Mouse (Mus musculus) spleen, embryonic (tissue): ENCODE results near the gene Fitm2.

ENCODE experiments used
- CTCF ChIA-PET: fragments of 350-600 bp; sonication (Branson Sonifier 250); formaldehyde crosslinking; loops from one replicate; lab custom pipeline; 2022; lab: Charles Lee

Gene Fitm2

GRCm38 (mm10) chr2:163472466-163472851 lies at the start of gene Fitm2:
TSS of gene Fitm2 (minus strand) at chr2:163472629.
- CTCF ChIA-PET, result no interaction called here

- CTCF ChIA-PET, result no interaction called here
Measured at GRCm38 (mm10) chr2:163506300-163507004, 34.0 kb upstream of the Fitm2 start, which contains the start of gene Hnf4a. TSS of gene Hnf4a (plus strand) at chr2:163506808.

- CTCF ChIA-PET, result no interaction called here
Measured at GRCm38 (mm10) chr2:163503191-163503590, 30.8 kb upstream of the Fitm2 start.

GRCm38 (mm10) chr2:163502219-163502618 lies 29.8 kb upstream of the Fitm2 start:
- CTCF ChIA-PET, result no interaction called here

- CTCF ChIA-PET, result no interaction called here
Measured at GRCm38 (mm10) chr2:163494456-163494855, 22.0 kb upstream of the Fitm2 start.

GRCm38 (mm10) chr2:163493976-163494375 lies 21.5 kb upstream of the Fitm2 start:
- CTCF ChIA-PET, result no interaction called here

- CTCF ChIA-PET, result interaction anchor here (0.6 kb wide), 1 partner anchor 86 kb away, joined by 10 read pairs; no protein-coding TSS in a partner anchor
Measured at GRCm38 (mm10) chr2:163493031-163493430, 20.6 kb upstream of the Fitm2 start.

GRCm38 (mm10) chr2:163492018-163492417 lies 19.6 kb upstream of the Fitm2 start, which contains the start of gene R3hdml:
TSS of gene R3hdml (plus strand) at chr2:163492318.
- CTCF ChIA-PET, result no interaction called here

GRCm38 (mm10) chr2:163491351-163491750 lies 18.9 kb upstream of the Fitm2 start:
- CTCF ChIA-PET, result interaction anchor here (0.8 kb wide), 1 partner anchor 189 kb away, joined by 6 read pairs; no protein-coding TSS in a partner anchor

GRCm38 (mm10) chr2:163490656-163491055 lies 18.2 kb upstream of the Fitm2 start:
- CTCF ChIA-PET, result interaction anchor here (0.8 kb wide), 1 partner anchor 189 kb away, joined by 6 read pairs; no protein-coding TSS in a partner anchor

GRCm38 (mm10) chr2:163489725-163490291 lies 17.4 kb upstream of the Fitm2 start:
- CTCF ChIA-PET, result no interaction called here

- CTCF ChIA-PET, result no interaction called here
Measured at GRCm38 (mm10) chr2:163487360-163487759, 14.9 kb upstream of the Fitm2 start.

- CTCF ChIA-PET, result no interaction called here
Measured at GRCm38 (mm10) chr2:163481539-163482029, 9.2 kb upstream of the Fitm2 start.

GRCm38 (mm10) chr2:163480191-163480825 lies 7.9 kb upstream of the Fitm2 start:
- CTCF ChIA-PET, result no interaction called here

- CTCF ChIA-PET, result interaction anchor here (0.6 kb wide), 1 partner anchor 306 kb away, joined by 3 read pairs; no protein-coding TSS in a partner anchor
Measured at GRCm38 (mm10) chr2:163471710-163472465, 541 bp downstream of the Fitm2 start.

- CTCF ChIA-PET, result interaction anchor here (0.6 kb wide), 1 partner anchor 307 kb away, joined by 3 read pairs; no protein-coding TSS in a partner anchor
Measured at GRCm38 (mm10) chr2:163471136-163471535, 1.3 kb downstream of the Fitm2 start.

GRCm38 (mm10) chr2:163469711-163470110 lies 2.7 kb downstream of the Fitm2 start:
- CTCF ChIA-PET, result no interaction called here

GRCm38 (mm10) chr2:163468866-163469265 lies 3.6 kb downstream of the Fitm2 start:
- CTCF ChIA-PET, result no interaction called here

- CTCF ChIA-PET, result no interaction called here
Measured at GRCm38 (mm10) chr2:163467585-163467984, 4.8 kb downstream of the Fitm2 start.

GRCm38 (mm10) chr2:163466771-163467170 lies 5.7 kb downstream of the Fitm2 start:
- CTCF ChIA-PET, result no interaction called here

GRCm38 (mm10) chr2:163464562-163464961 lies 7.9 kb downstream of the Fitm2 start:
- CTCF ChIA-PET, result no interaction called here
